Mouse (Mus musculus): Measurements from ENCODE around the gene Nup37.

Gene Nup37

GRCm38 (mm10) chr10:88227962-88228361, 81.2 kb downstream of the Nup37 start:
- no peak for DNase-seq (ENCODE audit: low spot score in 2 of 2)

Measured in spleen, postnatal 14 days (tissue).